Comparison of ENCODE assay signal across 10 mouse cellular contexts in the genomic region with DNA sequence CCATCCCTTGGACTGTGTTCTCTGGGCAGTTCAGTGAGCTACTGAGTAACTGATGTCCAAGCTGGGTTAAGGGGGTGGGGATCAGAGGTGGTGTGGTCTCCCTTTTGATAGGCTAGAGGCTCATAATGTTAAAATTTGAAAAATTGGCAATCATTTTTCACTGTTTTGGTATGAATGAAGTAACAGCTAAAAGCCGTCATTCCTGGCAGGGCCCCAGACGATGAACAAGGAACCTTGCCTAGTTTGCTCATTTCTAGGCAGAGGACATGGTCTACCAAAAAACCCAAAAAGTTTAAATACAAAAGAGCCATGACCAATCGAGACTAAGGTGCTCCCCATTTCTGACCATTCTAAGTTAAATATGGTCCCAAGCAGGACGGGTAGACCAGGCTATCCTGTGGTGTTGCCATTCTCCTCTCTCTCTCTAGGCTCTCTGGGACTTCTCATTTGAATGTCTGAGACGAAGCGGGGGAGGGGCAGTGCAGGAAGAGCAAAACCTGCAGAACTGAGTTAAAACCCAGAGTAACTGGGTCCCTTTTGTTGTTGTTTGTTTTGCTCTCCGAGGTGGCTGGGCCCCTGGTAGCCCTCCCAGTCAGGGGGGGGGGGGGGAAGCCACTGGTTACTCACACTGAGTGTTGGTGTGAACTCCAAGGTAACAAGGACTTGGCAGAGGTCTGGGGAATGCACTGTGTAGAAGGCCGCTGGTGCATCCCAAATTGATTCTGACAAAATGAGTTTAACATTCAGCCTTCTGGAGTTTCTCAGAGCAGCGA.
A peak's percentile ranks its signal among the peaks of the same experiment; 100 is the strongest.
DNase-seq lines count a peak whose midpoint lies in the region; ATAC-seq lines count a peak whose summit lies in the region.
"Had no signal": no experiment of that assay in that cellular context is flagged by ENCODE, and none has a peak within 500 bp of the region (broad histone marks: within the 10 kb centered on the region; RNA-seq: fewer than 3 reads in every experiment).

No protein-coding gene starts in this region.

- no peak overlapping the region for H3K4me3 ChIP-seq in hindbrain, embryonic 15.5 days
- no peak overlapping the region for H3K4me3 ChIP-seq in hindbrain, embryonic 12.5 days
- H3K4me3 ChIP-seq in limb, embryonic 11.5 days (ENCODE audit: low read depth, low read length), result no peak overlapping the region

- DNase-seq in MN1 (ENCODE audit: low spot score) (peak; percentile 60), ZHBTc4 (ENCODE audit: low read depth, low spot score) (peak; percentile 49)
- DNase-seq in limb, embryonic 11.5 days (ENCODE audit: low spot score), result peak; percentile 46
- no peak for DNase-seq in frontal cortex, postnatal 14 days (ENCODE audit: low spot score in 2 of 2)
- DNase-seq in lung, postnatal 36 days, result no peak
- DNase-seq: embryo, embryonic 11 days; lung, postnatal 10 days; thymus, postnatal 36 days had no signal

- H3K9me3 ChIP-seq in hindbrain, embryonic 15.5 days, result no peaks in the 10 kb centered on the region
- H3K9me3 ChIP-seq in hindbrain, embryonic 12.5 days (replicated peaks), result no peaks in the 10 kb centered on the region
- H3K9me3 ChIP-seq in limb, embryonic 11.5 days (ENCODE audit: control insufficient read depth, low read length), result no peaks in the 10 kb centered on the region; the same call in 1 of the 2 replicates

- no peak overlapping the region for H3K9ac ChIP-seq in hindbrain, embryonic 15.5 days
- H3K9ac ChIP-seq in hindbrain, embryonic 12.5 days, result no peak overlapping the region
- no peak overlapping the region for H3K9ac ChIP-seq in limb, embryonic 11.5 days (ENCODE audit: low read length)

- ATAC-seq in hindbrain, embryonic 15.5 days (ENCODE audit: low FRiP score, low read depth), result peak; percentile 72; the same call in 1 of the 2 replicates
- no peak for ATAC-seq in hindbrain, embryonic 12.5 days (ENCODE audit: low FRiP score)
- ATAC-seq in limb, embryonic 11.5 days (ENCODE audit: insufficient number of reproducible peaks, low FRiP score, low TSS enrichment, low read depth), result no peak

- no peaks in the 10 kb centered on the region for H3K36me3 ChIP-seq in hindbrain, embryonic 15.5 days
- no peaks in the 10 kb centered on the region for H3K36me3 ChIP-seq in hindbrain, embryonic 12.5 days
- no peaks in the 10 kb centered on the region; the same call in 1 of the 2 replicates for H3K36me3 ChIP-seq in limb, embryonic 11.5 days (ENCODE audit: control insufficient read depth, insufficient read depth, low read length)

- H3K27ac ChIP-seq in hindbrain, embryonic 15.5 days (replicated peaks), result peak overlapping the region; percentile 47; the same call in 1 of the 2 replicates
- H3K27ac ChIP-seq in hindbrain, embryonic 12.5 days, result no peak overlapping the region
- no peak overlapping the region for H3K27ac ChIP-seq in limb, embryonic 11.5 days (replicated peaks; ENCODE audit: low read depth, low read length)

- no peak overlapping the region for H3K4me2 ChIP-seq in hindbrain, embryonic 15.5 days
- H3K4me2 ChIP-seq in hindbrain, embryonic 12.5 days (replicated peaks), result no peak overlapping the region
- H3K4me2 ChIP-seq in limb, embryonic 11.5 days (ENCODE audit: low read depth, severe bottlenecking), result no peak overlapping the region

- H3K4me1 ChIP-seq in hindbrain, embryonic 15.5 days (replicated peaks), result no peaks in the 10 kb centered on the region; the same call in 1 of the 2 replicates
- peaks cover 18% of the 10 kb centered on the region for H3K4me1 ChIP-seq in hindbrain, embryonic 12.5 days
- H3K4me1 ChIP-seq in limb, embryonic 11.5 days (ENCODE audit: control insufficient read depth, insufficient read depth, low read length), result peaks cover 22% of the 10 kb centered on the region

- 48% methylated on average over 9 of the region's 9 CpGs for WGBS in hindbrain, embryonic 15.5 days
- WGBS in hindbrain, embryonic 12.5 days, result 44% methylated on average over 9 of the region's 9 CpGs
- WGBS in limb, embryonic 11.5 days, result 53% methylated on average over 9 of the region's 9 CpGs

- no peaks in the 10 kb centered on the region for H3K27me3 ChIP-seq in hindbrain, embryonic 15.5 days
- no peaks in the 10 kb centered on the region for H3K27me3 ChIP-seq in hindbrain, embryonic 12.5 days
- H3K27me3 ChIP-seq in limb, embryonic 11.5 days (ENCODE audit: control insufficient read depth, insufficient read depth, low read length), result no peaks in the 10 kb centered on the region

Comparison
In these comparisons a context has a peak if more than half of its experiments do, and no peak if none do; other contexts are left out.
1. DNase-seq: peak in MN1 (single experiment), ZHBTc4 (single experiment) and limb, embryonic 11.5 days (single experiment); none in frontal cortex, postnatal 14 days (0 of 2) and lung, postnatal 36 days (single experiment).